Mouse (Mus musculus): ENCODE data around the gene Hcn2. TPM values are rescaled to one million over a fixed set of nuclear protein-coding genes. Genes with fewer than 3 reads are reported as not detected.
A peak's percentile ranks its signal among the peaks of the same experiment; 100 is the strongest.
"Not testable (repeated sequence)": the region's sequence is repeated elsewhere in the genome, so short reads cannot be mapped to it uniquely, and the experiment has no call there.

Hcn2 gene
- polyA plus RNA-seq, 1 experiment from 2014 or later: 0.04 TPM

GRCm38 (mm10) chr10:79739234-79739633 is 22.8 kb downstream of the Hcn2 start:
- peaks cover 10% of the 10 kb centered on the region for H3K4me1 ChIP-seq
- DNase-seq (ENCODE audit: low spot score): no peak
- H3K4me3 ChIP-seq: no peak overlapping the region
- peaks cover 30% of the 10 kb centered on the region for H3K27me3 ChIP-seq (replicated peaks; ENCODE audit: low read depth, poor library complexity, severe bottlenecking)
- H3K36me3 ChIP-seq (replicated peaks): peaks cover 99% of the 10 kb centered on the region
- H3K9me3 ChIP-seq: peaks cover 63% of the 10 kb centered on the region
- WGBS: 94% methylated on average over 28 of the region's 28 CpGs
- no peak overlapping the region for H3K27ac ChIP-seq (replicated peaks)

GRCm38 (mm10) chr10:79740863-79741262 is 24.4 kb downstream of the Hcn2 start:
- Histone ChIP-seq H3K27me3 (replicated peaks; ENCODE audit: low read depth, poor library complexity, severe bottlenecking) (peaks cover 14% of the 10 kb centered on the region), H3K36me3 (replicated peaks) (peaks cover 88% of the 10 kb centered on the region), H3K4me1 (peaks cover 6% of the 10 kb centered on the region), H3K27ac (replicated peaks) (no peak overlapping the region), H3K4me3 (0 out of 2 replicates have a peak overlapping the region, but pooled peaks have one; percentile 11), H3K9me3 (peaks cover 53% of the 10 kb centered on the region)
- 67% methylated on average over 11 of the region's 11 CpGs for WGBS
- no peak for DNase-seq (ENCODE audit: low spot score)

- Histone ChIP-seq H3K27ac (replicated peaks) (no peak overlapping the region), H3K4me1 (peaks cover 10% of the 10 kb centered on the region), H3K36me3 (replicated peaks) (peaks cover 65% of the 10 kb centered on the region), H3K9me3 (peaks cover 32% of the 10 kb centered on the region), H3K4me3 (no peak overlapping the region), H3K27me3 (replicated peaks; ENCODE audit: low read depth, poor library complexity, severe bottlenecking) (no peaks in the 10 kb centered on the region)
- DNase-seq (ENCODE audit: low spot score): no peak
- 91% methylated on average over 11 of the region's 11 CpGs for WGBS
Observed at GRCm38 (mm10) chr10:79743161-79743560, 26.7 kb downstream of the Hcn2 start.

GRCm38 (mm10) chr10:79743650-79744365 is 27.4 kb downstream of the Hcn2 start:
- WGBS: 93% methylated on average over 15 of the region's 15 CpGs
- H3K27me3 ChIP-seq (replicated peaks; ENCODE audit: low read depth, poor library complexity, severe bottlenecking): no peaks in the 10 kb centered on the region
- H3K36me3 ChIP-seq (replicated peaks): peaks cover 58% of the 10 kb centered on the region
- no peak overlapping the region for H3K27ac ChIP-seq (replicated peaks)
- no peak for DNase-seq (ENCODE audit: low spot score)
- H3K4me3 ChIP-seq: 0 out of 2 replicates have a peak overlapping the region, but pooled peaks have one; percentile 17
- peaks cover 26% of the 10 kb centered on the region for H3K9me3 ChIP-seq
- peaks cover 10% of the 10 kb centered on the region for H3K4me1 ChIP-seq

GRCm38 (mm10) chr10:79745411-79745810 is 29.0 kb downstream of the Hcn2 start:
- 94% methylated on average over 3 of the region's 3 CpGs for WGBS
- Histone ChIP-seq H3K27me3 (replicated peaks; ENCODE audit: low read depth, poor library complexity, severe bottlenecking) (no peaks in the 10 kb centered on the region), H3K36me3 (replicated peaks) (peaks cover 42% of the 10 kb centered on the region), H3K4me3 (peak overlapping the region; percentile 77), H3K27ac (replicated peaks) (no peak overlapping the region), H3K9me3 (peaks cover 10% of the 10 kb centered on the region; the same call in 1 of the 2 replicates), H3K4me1 (peaks cover 10% of the 10 kb centered on the region)
- DNase-seq (ENCODE audit: low spot score): no peak

GRCm38 (mm10) chr10:79745898-79746773 is 29.7 kb downstream of the Hcn2 start, which contains the start of gene Polrmt:
Gene Polrmt (minus strand): TSS chr10:79746581.
- 3% methylated on average over 38 of the region's 38 CpGs for WGBS
- Histone ChIP-seq H3K27ac (replicated peaks) (peak within 1 kb of the TSS; percentile 76), H3K27me3 (replicated peaks; ENCODE audit: low read depth, poor library complexity, severe bottlenecking) (no peaks in the 10 kb centered on the region), H3K9me3 (peaks cover 3% of the 10 kb centered on the region; the same call in 1 of the 2 replicates), H3K4me3 (peak within 1 kb of the TSS; percentile 77), H3K4me1 (peaks cover 10% of the 10 kb centered on the region), H3K36me3 (replicated peaks) (peaks cover 35% of the 10 kb centered on the region)
- peak; percentile 97 for DNase-seq (ENCODE audit: low spot score)

- peak overlapping the region; percentile 77 for H3K4me3 ChIP-seq
- peaks cover 10% of the 10 kb centered on the region for H3K4me1 ChIP-seq
- H3K36me3 ChIP-seq (replicated peaks): peaks cover 29% of the 10 kb centered on the region
- no peaks in the 10 kb centered on the region for H3K27me3 ChIP-seq (replicated peaks; ENCODE audit: low read depth, poor library complexity, severe bottlenecking)
- DNase-seq (ENCODE audit: low spot score): no peak
- H3K9me3 ChIP-seq: no peaks in the 10 kb centered on the region
- 25% methylated on average over 6 of the region's 6 CpGs for WGBS
- H3K27ac ChIP-seq (replicated peaks): peak overlapping the region; percentile 76
Observed at GRCm38 (mm10) chr10:79746774-79747151, 30.3 kb downstream of the Hcn2 start.

- peaks cover 10% of the 10 kb centered on the region for H3K4me1 ChIP-seq
- no peaks in the 10 kb centered on the region for H3K9me3 ChIP-seq
- H3K27me3 ChIP-seq (replicated peaks; ENCODE audit: low read depth, poor library complexity, severe bottlenecking): no peaks in the 10 kb centered on the region
- no peak for DNase-seq (ENCODE audit: low spot score)
- WGBS: 80% methylated on average over 6 of the region's 6 CpGs
- H3K4me3 ChIP-seq: no peak overlapping the region
- H3K27ac ChIP-seq (replicated peaks): no peak overlapping the region
- peaks cover 12% of the 10 kb centered on the region for H3K36me3 ChIP-seq (replicated peaks)
Observed at GRCm38 (mm10) chr10:79748496-79748895, 32.1 kb downstream of the Hcn2 start.

GRCm38 (mm10) chr10:79754856-79755516 is 38.6 kb downstream of the Hcn2 start, which contains the start of gene Fgf22:
Gene Fgf22 (plus strand): TSS chr10:79755076.
- Histone ChIP-seq H3K27ac (replicated peaks) (peak within 1 kb of the TSS; percentile 42), H3K4me3 (peak within 1 kb of the TSS; percentile 56), H3K4me1 (peaks cover 14% of the 10 kb centered on the region), H3K9me3 (no peaks in the 10 kb centered on the region), H3K27me3 (replicated peaks; ENCODE audit: low read depth, poor library complexity, severe bottlenecking) (0 out of 2 replicates have a peak, but pooled peaks cover 9% of the 10 kb centered on the region), H3K36me3 (replicated peaks) (peaks cover 45% of the 10 kb centered on the region)
- DNase-seq (ENCODE audit: low spot score): peak; percentile 87
- 1% methylated on average over 36 of the region's 36 CpGs for WGBS

- peaks cover 54% of the 10 kb centered on the region for H3K36me3 ChIP-seq (replicated peaks)
- DNase-seq (ENCODE audit: low spot score): no peak
- WGBS: 91% methylated on average over 3 of the region's 3 CpGs
- no peak overlapping the region for H3K4me3 ChIP-seq
- H3K27me3 ChIP-seq (replicated peaks; ENCODE audit: low read depth, poor library complexity, severe bottlenecking): 0 out of 2 replicates have a peak, but pooled peaks cover 9% of the 10 kb centered on the region
- no peaks in the 10 kb centered on the region for H3K9me3 ChIP-seq
- H3K4me1 ChIP-seq: peaks cover 14% of the 10 kb centered on the region
- H3K27ac ChIP-seq (replicated peaks): no peak overlapping the region
Observed at GRCm38 (mm10) chr10:79755854-79756253, 39.4 kb downstream of the Hcn2 start.

- Histone ChIP-seq H3K4me3 (no peak overlapping the region), H3K36me3 (replicated peaks) (peaks cover 62% of the 10 kb centered on the region), H3K9me3 (no peaks in the 10 kb centered on the region), H3K27me3 (replicated peaks; ENCODE audit: low read depth, poor library complexity, severe bottlenecking) (0 out of 2 replicates have a peak, but pooled peaks cover 9% of the 10 kb centered on the region), H3K27ac (replicated peaks) (no peak overlapping the region), H3K4me1 (peaks cover 14% of the 10 kb centered on the region)
- no peak for DNase-seq (ENCODE audit: low spot score)
- 91% methylated on average over 24 of the region's 24 CpGs for WGBS
Observed at GRCm38 (mm10) chr10:79756660-79757059, 40.2 kb downstream of the Hcn2 start.

- 90% methylated on average over 1 of the region's 1 CpGs for WGBS
- Histone ChIP-seq H3K4me1 (peaks cover 24% of the 10 kb centered on the region), H3K36me3 (replicated peaks) (peaks cover 90% of the 10 kb centered on the region)
- not testable (repeated sequence) for DNase-seq (ENCODE audit: low spot score); H3K4me3 ChIP-seq; H3K27me3 ChIP-seq (replicated peaks; ENCODE audit: low read depth, poor library complexity, severe bottlenecking); H3K27ac ChIP-seq (replicated peaks); H3K9me3 ChIP-seq
Observed at GRCm38 (mm10) chr10:79759675-79760074, 43.2 kb downstream of the Hcn2 start.
